Mouse (Mus musculus): ENCODE measurements around the gene C4b.
A peak's percentile ranks its signal among the peaks of the same experiment; 100 is the strongest.
"Not testable (repeated sequence)": the region's sequence is repeated elsewhere in the genome, so short reads cannot be mapped to it uniquely, and the experiment has no call there.

The C4b gene

GRCm38 (mm10) chr17:34706476-34706875 is 37.2 kb downstream of the C4b start:
- not testable (repeated sequence) for DNase-seq (ENCODE audit: low read depth, low spot score)

- DNase-seq (ENCODE audit: low read depth, low spot score) = no peak
Measured at GRCm38 (mm10) chr17:34700671-34701071, 43.0 kb downstream of the C4b start.

- no peak for DNase-seq (ENCODE audit: low read depth, low spot score)
Measured at GRCm38 (mm10) chr17:34699575-34700408, 43.9 kb downstream of the C4b start.

- DNase-seq (ENCODE audit: low read depth, low spot score) = peak; percentile 24
Measured at GRCm38 (mm10) chr17:34692906-34693305, 50.8 kb downstream of the C4b start.

- DNase-seq (ENCODE audit: low read depth, low spot score) = no peak
Measured at GRCm38 (mm10) chr17:34690458-34690857, 53.2 kb downstream of the C4b start.

- DNase-seq (ENCODE audit: low read depth, low spot score) = no peak
Measured at GRCm38 (mm10) chr17:34688889-34689288, 54.8 kb downstream of the C4b start.

GRCm38 (mm10) chr17:34685120-34686110 is 58.3 kb downstream of the C4b start:
- DNase-seq (ENCODE audit: low read depth, low spot score) = no peak

GRCm38 (mm10) chr17:34684253-34684893 is 59.3 kb downstream of the C4b start:
- no peak for DNase-seq (ENCODE audit: low read depth, low spot score)

GRCm38 (mm10) chr17:34683686-34684220 is 59.9 kb downstream of the C4b start:
- no peak for DNase-seq (ENCODE audit: low read depth, low spot score)

- DNase-seq (ENCODE audit: low read depth, low spot score) = no peak
Measured at GRCm38 (mm10) chr17:34683179-34683578, 60.5 kb downstream of the C4b start.

GRCm38 (mm10) chr17:34681881-34682536 is 61.7 kb downstream of the C4b start:
- DNase-seq (ENCODE audit: low read depth, low spot score) = no peak

GRCm38 (mm10) chr17:34681132-34681571 is 62.5 kb downstream of the C4b start:
- DNase-seq (ENCODE audit: low read depth, low spot score) = no peak

GRCm38 (mm10) chr17:34680621-34681020 is 63.1 kb downstream of the C4b start:
- DNase-seq (ENCODE audit: low read depth, low spot score) = no peak

- no peak for DNase-seq (ENCODE audit: low read depth, low spot score)
Measured at GRCm38 (mm10) chr17:34680191-34680590, 63.5 kb downstream of the C4b start.
